Mouse (Mus musculus): Measurements from ENCODE around the gene Fbxo21.

The Fbxo21 gene

DNA sequence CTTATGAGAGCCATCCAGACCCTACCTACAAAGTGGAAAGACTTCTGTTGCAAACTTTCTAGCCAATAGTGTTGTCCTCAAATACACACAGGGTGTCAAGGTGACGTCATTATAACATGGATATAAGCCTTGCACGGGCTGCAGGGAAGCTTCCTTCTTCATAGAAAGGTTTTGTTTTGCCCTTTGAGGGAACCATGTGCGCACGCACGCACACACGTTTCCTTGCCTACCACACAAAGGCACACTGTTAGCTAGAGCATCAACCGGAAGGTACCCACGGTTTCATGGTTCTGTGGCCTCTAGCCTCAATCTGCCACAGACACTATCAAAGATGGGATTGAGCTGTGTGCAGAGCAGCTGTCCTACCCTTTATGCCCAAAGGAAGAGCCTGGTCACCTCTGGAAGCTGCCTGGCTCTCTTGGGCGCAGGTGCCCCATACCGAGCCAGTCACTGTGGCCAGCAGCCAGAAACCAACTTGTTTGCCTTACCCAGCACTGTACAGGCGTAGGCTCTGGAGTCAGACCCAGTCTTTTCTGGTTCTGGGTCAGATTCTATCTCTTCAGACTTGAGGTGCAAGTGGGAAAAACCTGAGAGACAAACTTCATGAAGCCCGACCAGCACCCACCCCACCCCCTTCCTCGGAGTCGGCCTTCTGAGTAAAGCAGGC is 70.7 kb downstream of the Fbxo21 start:
- DNase-seq (ENCODE audit: low spot score): no peak

DNA sequence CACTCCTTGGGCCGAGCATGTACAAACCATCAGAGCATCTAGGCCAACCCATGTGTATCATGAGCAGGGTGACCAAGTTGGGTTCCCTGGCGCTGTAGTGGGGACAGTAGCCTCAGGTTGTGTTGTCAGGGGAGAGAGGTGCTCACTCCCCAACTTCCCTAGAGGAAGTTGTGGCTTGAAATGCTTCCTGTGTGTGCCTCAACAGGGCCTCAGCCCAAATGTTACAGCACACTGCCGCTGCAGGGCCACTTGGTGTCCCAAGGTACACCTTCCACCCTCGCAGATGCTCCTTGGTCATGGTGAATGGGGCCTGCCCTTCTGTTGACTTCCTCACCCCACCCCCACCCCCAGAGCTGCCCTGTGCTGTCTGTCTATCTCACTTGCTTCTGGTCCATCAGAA is 71.9 kb downstream of the Fbxo21 start:
- DNase-seq (ENCODE audit: low spot score): no peak

DNA sequence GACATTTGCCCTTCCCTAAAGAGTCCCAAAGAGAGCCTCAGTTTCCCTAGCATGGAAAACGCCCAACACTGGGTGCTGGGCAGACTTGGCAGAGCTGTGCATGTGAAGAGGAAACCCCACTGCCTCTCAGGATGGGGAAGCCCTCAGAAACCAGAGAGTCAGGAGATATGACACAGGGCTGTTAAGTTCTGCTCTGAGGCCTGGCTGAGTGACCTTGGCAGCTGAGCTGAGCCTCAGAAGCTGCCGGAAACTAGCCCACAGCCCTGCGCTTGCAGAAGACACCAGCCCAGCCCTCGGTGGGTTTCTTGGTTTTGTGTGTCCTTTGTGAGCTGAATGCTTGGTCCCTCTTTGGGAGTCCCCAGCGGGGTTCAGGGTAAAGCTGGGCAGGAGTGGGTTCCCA is 72.4 kb downstream of the Fbxo21 start:
- DNase-seq (ENCODE audit: low spot score): no peak

DNA sequence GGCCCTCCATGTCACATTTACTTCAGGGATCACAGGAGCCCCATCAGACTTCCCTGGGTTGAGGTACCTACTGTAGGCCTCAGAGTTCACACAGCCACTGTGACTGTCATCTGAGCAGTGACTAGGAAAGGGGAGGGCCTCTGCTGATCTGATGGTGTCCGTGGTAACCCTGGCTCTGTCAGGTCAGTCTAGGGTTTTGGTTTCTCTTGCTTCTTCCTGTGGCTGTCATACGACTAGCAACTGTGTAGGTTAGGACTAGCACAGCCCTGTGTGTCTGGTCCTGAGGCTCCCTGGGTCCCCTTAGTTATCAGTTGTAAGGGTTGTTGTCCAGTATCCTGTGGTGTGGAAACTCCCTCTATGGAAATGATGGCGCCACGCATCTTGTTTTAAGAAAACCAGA is 74.2 kb downstream of the Fbxo21 start:
- no peak for DNase-seq (ENCODE audit: low spot score)

DNA sequence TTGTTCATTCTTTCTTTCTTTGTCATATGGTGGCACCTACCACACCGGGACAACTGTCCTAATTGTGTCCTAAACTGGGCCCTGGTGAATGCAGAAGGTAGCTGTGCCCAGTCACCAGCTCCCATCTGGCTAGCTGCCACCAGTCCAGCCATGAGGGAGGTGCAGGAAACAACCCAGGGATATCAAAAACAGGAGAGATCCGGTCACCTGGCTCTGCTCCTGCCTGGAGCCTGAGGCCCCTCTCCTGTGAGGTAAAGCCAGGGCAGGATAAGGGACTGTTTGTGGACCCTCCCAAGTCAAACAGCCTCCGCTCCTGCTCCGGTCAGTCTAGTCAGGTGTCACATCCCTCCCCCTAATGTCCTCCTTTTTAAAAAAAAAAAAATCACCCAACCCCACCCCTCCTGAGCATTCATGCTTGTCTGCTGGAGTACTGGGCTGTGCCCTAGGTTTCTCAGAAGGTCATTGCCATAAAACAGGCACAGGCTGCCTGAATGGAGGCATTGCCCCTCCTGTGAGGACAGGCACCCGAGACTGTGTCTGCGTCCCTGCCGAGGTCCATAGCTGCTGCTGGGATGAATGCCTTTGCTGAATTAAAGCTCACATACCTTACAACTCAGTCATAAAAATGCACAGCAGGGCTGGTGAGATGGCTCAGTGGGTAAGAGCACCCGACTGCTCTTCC is 75.6 kb downstream of the Fbxo21 start:
- no peak for DNase-seq (ENCODE audit: low spot score)

DNA sequence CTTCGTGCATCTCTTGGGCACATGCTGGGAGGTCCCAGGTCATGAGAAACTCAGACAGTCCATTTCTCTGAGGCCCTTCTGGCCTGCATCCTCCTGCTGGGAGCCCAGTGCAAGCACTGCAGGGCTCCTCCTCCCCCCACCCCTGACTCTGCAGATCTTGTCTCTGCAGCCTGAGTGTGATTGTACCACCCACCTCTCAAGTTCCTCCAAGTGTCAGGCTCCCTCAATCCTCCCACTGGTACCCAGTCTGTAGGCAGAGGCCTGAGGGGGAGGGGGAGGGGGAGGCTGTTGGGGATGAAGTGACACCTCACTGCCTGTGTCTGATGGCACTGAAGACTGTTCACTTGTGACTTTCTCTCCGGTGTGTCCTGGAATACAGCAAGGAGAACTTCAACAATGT is 76.7 kb downstream of the Fbxo21 start:
- no peak for DNase-seq (ENCODE audit: low spot score)

DNA sequence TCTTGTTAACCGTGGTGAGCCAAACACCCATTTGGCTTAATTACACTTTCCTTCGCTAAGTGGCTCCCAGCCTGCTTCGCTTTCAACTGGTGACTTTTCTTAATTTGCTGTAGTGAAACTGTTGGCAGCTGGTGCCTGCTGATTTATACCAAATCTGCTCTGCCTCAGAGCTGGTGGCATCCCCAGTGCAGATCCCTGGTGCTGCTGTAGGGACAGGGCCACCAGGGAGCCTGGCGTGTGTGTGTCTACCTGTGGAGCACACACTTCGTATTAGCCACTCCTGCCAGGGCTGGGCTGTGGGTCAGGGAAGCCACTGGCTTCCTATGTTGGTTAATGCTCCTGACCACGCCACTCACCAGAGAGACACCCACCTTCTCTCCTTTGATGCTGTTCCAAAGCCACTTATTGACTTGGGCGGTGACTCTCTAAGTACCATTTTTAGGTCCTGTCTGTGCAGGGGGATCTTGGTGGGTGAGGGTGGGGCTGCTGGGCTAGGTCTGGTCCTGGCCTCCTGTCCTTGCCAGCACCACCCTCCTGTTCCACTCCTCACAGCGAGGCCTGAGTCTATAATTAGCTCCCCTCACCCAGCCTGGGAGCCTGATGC is 81.1 kb downstream of the Fbxo21 start:
- DNase-seq (ENCODE audit: low spot score): no peak

DNA sequence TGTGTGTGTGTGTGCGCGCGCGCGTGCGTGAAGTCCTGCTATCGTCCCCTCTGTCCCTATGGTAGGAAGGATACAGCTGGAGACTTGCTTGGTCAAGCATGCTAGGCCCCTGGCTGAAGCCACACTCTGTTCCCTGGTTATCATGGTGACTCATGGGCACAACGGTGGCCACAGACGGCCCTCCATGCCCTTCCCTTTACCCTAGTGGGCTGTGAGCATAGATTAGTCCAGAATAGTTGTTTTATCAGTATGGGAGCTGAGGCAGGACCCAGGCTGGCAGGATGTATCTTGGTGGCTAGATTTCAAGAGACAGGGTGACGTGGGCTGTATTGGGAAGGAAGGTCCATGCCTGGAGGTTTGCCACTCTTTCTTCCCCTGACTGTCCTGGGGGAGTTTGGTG is 82.3 kb downstream of the Fbxo21 start:
- no peak for DNase-seq (ENCODE audit: low spot score)

DNA sequence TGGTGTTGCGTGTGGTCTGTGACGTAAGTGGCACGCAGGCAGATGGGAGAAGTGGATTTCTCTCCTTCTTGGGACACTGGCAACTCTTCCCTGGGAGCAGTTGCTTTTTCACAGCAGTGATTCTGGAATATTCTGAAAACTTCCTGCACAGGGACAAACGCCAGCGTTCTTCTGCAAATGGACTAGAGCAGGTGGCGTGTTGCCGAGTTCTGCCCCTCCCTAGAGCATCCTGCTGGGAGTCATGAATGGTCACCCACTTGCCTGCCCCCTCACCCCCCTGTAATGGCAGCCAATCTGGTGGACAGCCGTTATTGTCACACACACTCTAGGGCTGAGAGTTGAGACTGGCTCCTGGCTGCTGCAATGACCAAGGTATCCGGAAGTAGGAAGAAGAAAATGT is 83.1 kb downstream of the Fbxo21 start:
- no peak for DNase-seq (ENCODE audit: low spot score)

Measured in urinary bladder, postnatal 10 days (tissue).